Mouse (Mus musculus): ENCODE data around the gene Hddc2.
A peak's percentile ranks its signal among the peaks of the same experiment; 100 is the strongest.

GRCm38 (mm10) chr10:31312865-31313848 lies at the start of gene Hddc2:
- no peak for TF ChIP-seq CHD2 (IDR thresholded peaks at IDR 0.05; ENCODE audit: low read depth, low read length)
- TF ChIP-seq ZC3H11A (IDR thresholded peaks at IDR 0.05; ENCODE audit: borderline replicate concordance, low read depth, low read length): no peak
- TF ChIP-seq MAFK (IDR thresholded peaks at IDR 0.05; ENCODE audit: insufficient read depth, low read depth, low read length): no peak
- no peak for TF ChIP-seq ZNF384 (IDR thresholded peaks at IDR 0.05; ENCODE audit: low read depth, low read length)
- peak; percentile 49; the same call in 1 of the 2 replicates for TF ChIP-seq HCFC1 (IDR thresholded peaks at IDR 0.05; ENCODE audit: borderline replicate concordance, insufficient read depth, low read length)
